Mouse (Mus musculus) ES-E14 (cell line): ENCODE data around the gene Akap7.

Experiments
- HCFC1 ChIP-seq: IDR thresholded peaks from 2 replicates; pipeline ENCODE4 v1.6.1; 2012; ENCODE audit warnings: low read length, inconsistent platforms, borderline replicate concordance; ENCODE audit not compliant: insufficient read depth
- MAFK ChIP-seq: IDR thresholded peaks from 2 replicates; pipeline ENCODE4 v1.6.1; 2014; ENCODE audit warnings: mild to moderate bottlenecking, low read depth, low read length, inconsistent platforms; ENCODE audit not compliant: insufficient read depth
- ZC3H11A ChIP-seq: IDR thresholded peaks from 2 replicates; pipeline ENCODE4 v1.6.1; 2012; ENCODE audit warnings: low read depth, mild to moderate bottlenecking, inconsistent platforms, low read length, borderline replicate concordance
- ZNF384 ChIP-seq: IDR thresholded peaks from 2 replicates; pipeline ENCODE4 v1.6.1; 2012; ENCODE audit warnings: low read depth, low read length, inconsistent platforms

DNA sequence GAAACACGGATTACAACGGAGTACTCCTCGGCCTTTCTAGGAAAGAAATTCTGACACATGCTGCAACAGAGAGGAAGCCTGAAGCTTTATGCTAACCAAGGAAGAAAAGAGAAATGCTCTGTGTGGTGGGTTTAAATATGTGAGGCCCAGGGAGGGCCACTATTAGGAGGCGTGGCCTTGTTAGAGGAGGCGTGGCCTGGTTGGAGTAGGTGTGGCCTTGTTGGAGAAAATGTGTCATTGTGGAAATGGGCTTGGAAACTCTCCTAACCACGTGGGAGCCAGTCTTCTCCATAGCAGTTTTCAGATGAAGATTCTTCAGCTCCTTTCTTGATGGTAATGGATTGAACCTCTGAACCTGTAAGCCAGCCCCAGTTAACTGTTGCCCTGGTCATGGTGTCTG is 19.8 kb upstream of the Akap7 start:
- TF ChIP-seq MAFK = no peak
- TF ChIP-seq ZNF384 = no peak
- TF ChIP-seq ZC3H11A = no peak
- TF ChIP-seq HCFC1 = no peak
